Mouse (Mus musculus) MEL (cell line): ENCODE measurements around the gene Hspa5.

Source experiments
- CTCF ChIP-seq, 3 experiments: IDR thresholded peaks in 2 of 3; conservative IDR thresholded peaks in 1 of 3; 2 replicates each; pipeline ENCODE4 v1.5.1; 2011 to 2012; ENCODE audit warnings: low read length in 3 of 3, low read depth in 2 of 3, mild to moderate bottlenecking in 2 of 3, improper control_type of control experiment in 1 of 3, inconsistent platforms in 1 of 3, mixed read lengths in 1 of 3, moderate library complexity in 1 of 3; ENCODE audit not compliant: control insufficient read depth in 1 of 3, insufficient read depth in 1 of 3, poor library complexity in 1 of 3, severe bottlenecking in 1 of 3
- MAZ ChIP-seq: IDR thresholded peaks from 2 replicates; pipeline ENCODE4 v1.6.1; 2012; ENCODE audit warnings: low read depth, mild to moderate bottlenecking, inconsistent platforms, low read length, improper control_type of control experiment
- POLR2A ChIP-seq, 2 experiments: IDR thresholded peaks; 2 replicates each; pipeline ENCODE4 v1.6.1; 2011 to 2012; ENCODE audit warnings: low read length in 2 of 2, mild to moderate bottlenecking in 2 of 2, control low read depth in 1 of 2, improper control_type of control experiment in 1 of 2, low read depth in 1 of 2, moderate library complexity in 1 of 2; ENCODE audit not compliant: control insufficient read depth in 1 of 2, insufficient read depth in 1 of 2, poor library complexity in 1 of 2
- SIN3A ChIP-seq: IDR thresholded peaks from 2 replicates; pipeline ENCODE4 v1.6.1; 2012; ENCODE audit warnings: low read length, improper control_type of control experiment, inconsistent platforms

DNA sequence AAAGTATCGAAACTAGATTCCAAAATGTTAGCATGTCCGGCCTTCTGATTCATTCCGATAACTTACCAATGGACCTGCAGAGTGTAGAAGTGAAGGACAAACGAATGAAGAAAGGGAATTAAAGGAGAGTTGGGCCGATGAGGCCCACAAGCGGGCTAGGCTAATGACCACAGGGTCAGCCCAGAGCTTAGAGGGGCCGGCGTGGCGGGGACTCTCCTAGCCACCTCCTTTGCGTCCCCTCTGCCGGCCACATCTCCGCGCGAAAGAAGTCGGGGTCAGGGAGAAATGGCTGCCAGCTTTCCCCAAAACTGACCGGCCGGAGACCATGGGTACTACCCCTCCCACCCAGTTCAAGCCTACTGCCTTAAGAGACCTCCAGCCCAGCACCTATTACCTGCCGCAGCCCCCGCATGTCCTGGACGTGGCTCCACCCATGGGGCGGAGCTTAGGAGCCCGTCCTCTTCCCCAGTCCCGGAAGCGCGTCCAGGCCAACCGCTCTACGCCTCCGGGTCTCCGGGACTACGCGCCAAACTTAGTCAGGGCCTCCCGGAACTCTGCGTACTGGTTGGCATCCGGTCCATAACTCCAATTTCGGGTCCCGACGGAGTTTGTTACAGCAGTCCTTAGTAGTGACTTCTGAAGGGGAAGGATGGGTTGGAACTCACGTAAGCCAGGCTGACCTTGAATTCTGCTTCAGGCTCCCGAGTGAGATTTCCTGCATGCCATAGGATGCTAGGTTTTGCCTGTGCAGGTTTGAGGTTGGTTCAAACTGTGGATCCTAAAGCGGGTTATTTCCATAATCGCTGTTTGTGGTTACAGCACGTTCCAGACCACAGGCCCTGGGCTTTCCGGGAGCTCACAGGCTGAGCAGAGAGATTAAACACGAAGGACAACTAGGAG lies 27.8 kb downstream of the Hspa5 start, which contains the start of gene Rabepk:
- TF ChIP-seq POLR2A (IDR thresholded peaks at IDR 0.05; ENCODE audit: control insufficient read depth in 1 of 2, insufficient read depth in 1 of 2, low read depth in 1 of 2, low read length in 2 of 2, poor library complexity in 1 of 2) = peak; percentile 30 to 85; a peak in 3 of 4 replicates
- TF ChIP-seq SIN3A = peak; percentile 84
- TF ChIP-seq MAZ = no peak
- no peak for TF ChIP-seq CTCF (IDR thresholded peaks at IDR 0.05 in 2 of 3, conservative IDR thresholded peaks at IDR 0.05 in 1 of 3; ENCODE audit: control insufficient read depth in 1 of 3, insufficient read depth in 1 of 3, low read depth in 2 of 3, low read length in 3 of 3, poor library complexity in 1 of 3, severe bottlenecking in 1 of 3)
